Mouse (Mus musculus) heart, postnatal 14 days (tissue): Measurements from ENCODE around the gene Bcl7b. TPM values are rescaled to one million over a fixed set of nuclear protein-coding genes. Genes with fewer than 3 reads are reported as not detected.
"Not testable (repeated sequence)": the region's sequence is repeated elsewhere in the genome, so short reads cannot be mapped to it uniquely, and the experiment has no call there.

Source experiments
- DNase-seq, 2 experiments: peaks; one replicate each; pipeline ENCODE4 v3.0.0; 2021 to 2022
- intact Hi-C: fragments of 180-260 bp; cut with DNase I; formaldehyde crosslinking; loops from one replicate; pipeline ENCODE4 v1.15.1; 2025
- microRNA-seq, 2 experiments: library from miRNA; unstranded; fragments of <30 nt; microRNA quantifications; one replicate each; pipeline ENCODE4 v1.2.0; 2021 to 2022
- total RNA-seq, 2 experiments: library from RNA; stranded (reverse); gene quantifications; 2 replicates each; pipeline ENCODE4 v1.2.3; 2021

Bcl7b gene
- total RNA-seq, 2 experiments from 2014 or later: 30.0 to 33.1 TPM

DNA sequence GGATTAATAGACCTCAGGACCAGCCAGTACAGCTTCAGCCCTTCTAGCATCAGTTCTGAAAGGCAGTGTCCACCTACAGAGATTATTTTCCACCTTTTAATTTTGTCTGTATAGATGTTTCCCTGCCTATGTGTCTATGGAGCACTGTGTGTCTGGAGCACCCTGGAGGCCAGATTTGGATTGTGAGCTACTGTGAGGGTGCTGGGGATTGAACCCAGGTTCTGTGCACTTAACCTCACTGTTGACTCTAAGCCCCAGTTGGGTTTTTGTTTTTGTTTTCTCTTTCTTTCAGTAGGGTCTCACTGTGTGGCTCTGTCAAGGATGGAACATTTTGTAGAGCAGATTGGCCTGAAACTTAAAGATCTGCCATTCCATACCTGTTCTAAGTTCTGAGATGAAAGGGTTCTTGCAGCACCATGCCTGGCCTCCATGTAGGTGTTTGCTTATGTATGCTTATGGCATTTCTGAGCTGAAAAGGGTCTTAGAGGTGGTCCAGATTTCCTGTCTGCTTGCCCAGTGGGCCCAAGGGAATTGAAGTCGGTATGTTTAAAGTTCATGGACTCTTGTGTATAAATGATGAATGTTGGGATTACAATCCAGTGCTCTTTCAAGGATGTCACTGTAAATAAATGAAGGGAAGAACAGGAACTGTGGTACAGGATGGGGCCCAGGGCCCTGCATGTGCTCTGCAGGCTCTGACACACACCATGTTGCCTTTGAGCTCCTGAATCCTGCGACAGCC is 21.4 kb downstream of the Bcl7b start:
- intact Hi-C loops: loop anchor here (2.0 to 5.0 kb wide), 2 partner anchors 42 to 175 kb away; partner anchors contain the start of gene Tbl2
- DNase-seq: no peak

- intact Hi-C loops: loop anchor here (1.0 to 2.0 kb wide), 2 partner anchors 73 to 177 kb away; no protein-coding TSS in a partner anchor
- peak; percentile 64 to 82 for DNase-seq
These were observed 23.5 kb downstream of the Bcl7b start for GRCm38 (mm10) chr5:135191620-135192019.

- no peak for DNase-seq
- intact Hi-C loops: no loop called here
These were observed 24.3 kb downstream of the Bcl7b start for GRCm38 (mm10) chr5:135192431-135192830.

DNA sequence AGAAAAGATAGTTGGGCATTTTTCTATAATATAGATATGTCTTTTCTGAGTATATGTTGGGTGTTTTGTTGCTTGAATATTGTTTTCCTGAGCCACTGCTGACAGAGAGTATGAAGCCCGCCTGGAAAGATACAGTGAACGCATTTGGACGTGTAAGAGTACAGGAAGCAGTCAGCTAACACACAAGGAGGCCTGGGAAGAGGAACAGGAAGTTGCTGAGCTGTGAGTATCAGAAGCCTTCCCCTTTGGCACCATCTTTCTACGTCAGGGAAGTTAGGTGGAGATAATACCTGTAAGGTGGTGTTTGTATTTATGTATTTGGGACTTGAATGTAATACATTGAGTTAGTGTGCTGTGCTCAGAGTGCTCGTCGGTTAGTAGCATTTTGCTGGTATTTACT is 28.3 kb downstream of the Bcl7b start:
- DNase-seq: no peak
- intact Hi-C loops: no loop called here

DNA sequence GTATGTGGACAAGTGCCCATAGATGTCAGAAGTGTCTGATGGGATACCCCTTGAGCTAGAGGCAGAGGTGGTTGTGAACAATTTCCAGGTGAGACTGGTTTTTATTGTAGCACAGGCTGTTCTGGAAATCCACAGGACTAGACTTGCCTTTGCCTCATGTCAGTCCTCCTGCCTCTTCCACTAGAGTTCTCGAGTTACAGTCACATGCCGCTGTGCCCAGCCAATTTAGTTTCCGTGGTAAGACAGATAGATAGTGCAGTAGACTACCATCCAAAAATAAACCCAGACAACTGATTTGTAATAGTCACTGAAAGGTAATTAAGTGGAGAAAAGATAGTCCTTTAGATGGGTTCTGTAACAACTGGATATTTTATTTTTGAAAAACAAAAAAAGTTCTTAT is 34.7 kb downstream of the Bcl7b start:
- intact Hi-C loops: no loop called here
- no peak for DNase-seq

DNA sequence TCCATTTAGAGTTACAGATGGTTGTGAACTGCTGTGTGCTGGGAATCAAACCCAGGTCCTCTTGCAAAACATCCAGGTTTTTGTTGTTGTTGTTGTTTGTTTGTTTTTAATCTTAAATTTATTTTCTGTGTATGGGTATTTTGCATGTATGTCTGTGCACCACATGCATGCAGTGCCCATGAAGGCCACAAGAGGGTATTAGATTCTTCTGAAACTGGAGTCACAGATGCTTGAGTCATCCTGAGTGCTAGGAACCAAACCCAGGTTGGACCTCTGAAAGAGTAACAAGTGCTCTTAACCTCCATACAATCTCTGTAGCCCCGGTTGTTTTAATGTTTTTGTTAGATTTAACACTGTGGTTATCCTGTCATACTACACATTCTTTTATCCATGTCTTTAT is 40.1 kb downstream of the Bcl7b start:
- intact Hi-C loops: no loop called here
- DNase-seq: no peak

- intact Hi-C loops: no loop called here
- DNase-seq: no peak
These were observed 48.8 kb downstream of the Bcl7b start for GRCm38 (mm10) chr5:135216871-135217270.

- intact Hi-C loops: no loop called here
- DNase-seq: no peak
These were observed 52.9 kb downstream of the Bcl7b start for GRCm38 (mm10) chr5:135220941-135221340.

DNA sequence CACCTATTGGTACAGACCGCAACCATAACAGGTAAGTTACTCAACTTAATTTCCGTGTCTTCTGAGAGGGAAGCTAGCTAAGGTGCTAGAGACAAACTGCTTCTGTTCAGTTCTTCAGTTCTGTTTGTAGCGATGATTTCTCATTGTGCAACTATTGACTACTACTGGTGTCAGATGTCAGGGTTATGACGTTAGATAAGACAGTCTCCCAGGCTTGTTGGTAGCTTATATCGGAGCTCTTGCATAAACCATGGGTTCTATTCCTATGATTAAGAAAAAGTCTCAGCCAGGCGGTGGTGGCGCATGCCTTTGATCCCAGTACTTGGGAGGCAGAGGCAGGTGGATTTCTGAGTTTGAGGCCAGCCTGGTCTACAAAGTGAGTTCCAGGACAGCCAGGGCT is 54.0 kb downstream of the Bcl7b start:
- DNase-seq: no peak
- intact Hi-C loops: no loop called here

DNA sequence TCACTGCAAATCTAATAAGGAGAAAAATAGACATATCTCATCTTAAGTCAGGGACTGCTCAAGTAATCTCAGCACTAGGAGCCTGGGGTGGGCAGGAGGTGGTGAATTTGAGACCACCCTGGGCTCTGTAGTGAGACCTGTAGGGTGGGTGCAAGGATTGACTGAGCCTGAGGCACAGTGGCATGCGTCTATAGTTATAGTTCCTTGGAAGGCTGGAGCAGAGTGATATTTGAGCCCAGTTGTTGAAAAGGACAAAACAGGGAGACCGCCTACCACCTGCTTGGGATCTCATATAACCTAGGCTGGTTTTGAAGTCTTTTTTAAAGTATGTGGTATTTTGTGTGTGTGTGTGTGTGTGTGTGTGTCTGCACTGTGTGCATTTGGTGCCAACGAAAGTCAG is 56.1 kb downstream of the Bcl7b start:
- no peak for DNase-seq
- intact Hi-C loops: no loop called here

- intact Hi-C loops: not testable (repeated sequence)
These were observed 57.8 kb downstream of the Bcl7b start for GRCm38 (mm10) chr5:135225879-135226278.

GRCm38 (mm10) chr5:135230186-135230585 is 62.1 kb downstream of the Bcl7b start:
- intact Hi-C loops: no loop called here
- no peak for DNase-seq

More at GRCm38 (mm10) chr5:135225879-135226278, 57.8 kb downstream of the Bcl7b start:
- DNase-seq: not testable (repeated sequence)

Small RNA genes within 50 kb of the gene (microRNA-seq; reads per million reads assigned to microRNA genes)
- gene Gm25315: 0 reads per million in 2 experiments

Other genes starting within 250 kb of the Bcl7b start
- gene Mettl27, start 235.9 kb upstream of the Bcl7b start, total RNA-seq: 1 to 10 TPM; 5.7 to 5.9 TPM
- gene Cldn4, start 221.3 kb upstream of the Bcl7b start, total RNA-seq: under 1 TPM; 0.14 to 0.59 TPM
- gene Cldn3, start 182.1 kb upstream of the Bcl7b start, total RNA-seq: 1 to 10 TPM in 1 of 2 experiments, under 1 TPM in 1; 0.22 to 1.4 TPM
- 10 to 100 TPM; 61.4 to 65.0 TPM for gene Abhd11, start 159.1 kb upstream of the Bcl7b start, total RNA-seq
- 1 to 10 TPM; 2.6 to 4.3 TPM for gene Stx1a, start 144.8 kb upstream of the Bcl7b start, total RNA-seq
- 10 to 100 TPM; 25.9 to 26.2 TPM for gene Dnajc30, start 104.1 kb upstream of the Bcl7b start, total RNA-seq
- gene Bud23, start 103.3 kb upstream of the Bcl7b start, total RNA-seq: 10 to 100 TPM; 24.9 to 26.8 TPM
- gene Vps37d, start 90.0 kb upstream of the Bcl7b start, total RNA-seq: 1 to 10 TPM in 1 of 2 experiments, under 1 TPM in 1; 0.98 to 1.2 TPM
- 10 to 100 TPM; 16.5 to 28.8 TPM for gene Mlxipl, start 78.4 kb upstream of the Bcl7b start, total RNA-seq
- 10 to 100 TPM; 12.3 to 13.5 TPM for gene Tbl2, start 18.6 kb upstream of the Bcl7b start, total RNA-seq
- gene Baz1b, start 19.0 kb downstream of the Bcl7b start, total RNA-seq: 10 to 100 TPM; 43.1 to 44.9 TPM
- under 1 TPM; 0.29 to 0.55 TPM for gene Fzd9, start 82.9 kb downstream of the Bcl7b start, total RNA-seq
- under 1 TPM; 0.29 to 0.61 TPM for gene Fkbp6, start 181.8 kb downstream of the Bcl7b start, total RNA-seq
- not detected for gene Trim50, start 185.0 kb downstream of the Bcl7b start, total RNA-seq
- gene Nsun5, start 201.7 kb downstream of the Bcl7b start, total RNA-seq: 10 to 100 TPM; 14.5 to 17.0 TPM
- 10 to 100 TPM; 15.8 to 18.2 TPM for gene Pom121, start 226.3 kb downstream of the Bcl7b start, total RNA-seq